Mouse (Mus musculus) yolk sac, embryonic 10.5 days (tissue): ENCODE measurements around the gene Gal3st1.

Source experiments
- DNase-seq: peaks from one replicate; pipeline ENCODE4 v3.0.0-alpha.2; 2017; ENCODE audit warnings: low spot score

Gene Gal3st1

DNA sequence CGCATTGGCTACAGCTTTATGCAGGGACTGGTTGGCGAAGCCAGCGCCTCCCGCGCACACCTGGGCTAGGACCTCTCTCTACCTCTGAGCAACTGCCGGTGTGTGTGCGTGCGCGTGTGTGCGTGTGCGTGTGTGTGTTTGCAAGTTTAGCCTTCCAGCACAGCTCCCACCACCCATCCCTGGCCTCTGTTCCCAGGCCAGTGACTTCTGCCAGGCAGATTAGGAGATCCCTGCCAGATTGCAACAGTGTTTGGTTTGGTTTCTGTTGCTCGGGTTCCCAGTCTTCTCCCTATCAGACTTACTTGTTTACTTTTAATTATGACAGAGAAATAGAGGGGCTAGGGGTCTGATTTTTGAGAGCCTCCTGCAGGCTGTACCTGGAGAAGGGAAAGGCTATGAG is 48.5 kb downstream of the Gal3st1 start:
- DNase-seq: no peak

DNA sequence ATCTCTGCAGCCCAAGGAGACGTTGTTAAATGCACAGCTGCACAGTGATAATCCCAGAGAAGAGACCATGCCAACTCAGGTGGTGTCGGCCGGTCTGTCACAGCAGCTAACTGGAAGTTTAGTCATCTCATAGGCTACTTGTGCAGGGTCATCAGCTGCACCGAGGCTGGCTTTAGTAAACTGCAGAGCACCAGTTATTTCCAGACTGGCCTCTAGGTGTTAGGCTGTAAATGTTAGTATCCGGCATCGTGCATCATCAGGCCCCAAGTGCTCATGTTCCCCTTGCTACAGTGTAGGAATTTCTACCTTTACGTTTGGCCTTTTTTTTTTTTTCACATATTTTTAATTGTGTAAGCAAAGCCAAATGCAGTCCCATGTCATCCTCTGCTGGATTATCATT is 50.0 kb downstream of the Gal3st1 start:
- DNase-seq: no peak

DNA sequence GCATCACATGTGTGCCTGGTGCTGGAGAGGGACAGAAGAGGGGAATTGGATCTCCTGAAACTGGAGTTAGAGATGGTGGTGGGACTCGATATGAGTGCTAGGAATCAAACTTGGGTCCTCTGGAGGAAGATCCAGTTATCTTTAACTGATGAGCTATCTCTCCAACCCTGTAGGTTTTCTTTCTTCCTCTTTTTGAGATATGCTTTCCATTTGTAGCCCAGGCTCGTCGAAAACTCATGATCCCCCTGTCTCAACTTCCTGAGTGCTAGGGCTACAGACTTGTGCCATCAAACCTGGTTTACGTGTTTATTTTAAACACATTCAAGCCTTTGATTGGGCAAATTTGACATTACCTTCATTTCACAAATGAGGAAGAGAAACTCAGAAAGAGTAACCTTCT is 50.7 kb downstream of the Gal3st1 start:
- DNase-seq: no peak

DNA sequence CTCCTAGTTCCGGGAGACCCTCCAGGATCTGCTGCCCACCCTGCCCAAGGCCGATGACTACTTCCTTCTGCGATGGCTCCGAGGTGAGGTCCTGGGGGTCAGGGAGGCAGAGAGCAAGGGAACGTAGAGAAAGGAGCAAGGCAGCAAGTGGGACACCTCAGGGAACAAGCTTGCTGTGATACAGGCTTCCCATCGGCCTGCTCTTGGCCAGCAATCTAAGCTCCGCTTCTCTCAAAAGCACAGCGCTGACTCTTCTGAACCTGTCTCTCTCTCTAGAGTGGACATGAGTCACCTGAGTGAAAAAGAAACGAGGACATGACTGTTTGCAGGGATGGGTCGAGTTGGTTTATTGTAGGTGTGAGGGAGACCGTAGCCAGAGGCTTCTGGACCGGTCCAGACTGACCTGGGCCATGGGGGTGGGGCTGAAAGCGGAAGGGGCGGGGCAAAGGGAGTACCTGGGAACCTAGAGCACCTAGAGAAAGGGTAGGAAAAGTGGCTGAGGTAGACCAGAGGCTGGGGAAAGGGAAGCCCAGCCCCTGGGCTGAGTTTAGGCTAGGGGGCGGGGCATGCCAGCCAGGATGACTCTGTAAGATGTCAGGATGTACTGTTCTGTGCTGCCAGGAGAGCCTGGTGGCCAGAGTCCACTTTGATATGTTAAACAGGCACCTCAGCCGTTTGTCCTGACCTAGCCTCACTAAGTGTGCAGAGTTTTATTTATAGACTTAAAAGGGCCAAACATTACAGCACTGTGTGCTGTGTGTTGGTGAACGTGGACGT is 51.9 kb downstream of the Gal3st1 start:
- DNase-seq: peak; percentile 82

DNA sequence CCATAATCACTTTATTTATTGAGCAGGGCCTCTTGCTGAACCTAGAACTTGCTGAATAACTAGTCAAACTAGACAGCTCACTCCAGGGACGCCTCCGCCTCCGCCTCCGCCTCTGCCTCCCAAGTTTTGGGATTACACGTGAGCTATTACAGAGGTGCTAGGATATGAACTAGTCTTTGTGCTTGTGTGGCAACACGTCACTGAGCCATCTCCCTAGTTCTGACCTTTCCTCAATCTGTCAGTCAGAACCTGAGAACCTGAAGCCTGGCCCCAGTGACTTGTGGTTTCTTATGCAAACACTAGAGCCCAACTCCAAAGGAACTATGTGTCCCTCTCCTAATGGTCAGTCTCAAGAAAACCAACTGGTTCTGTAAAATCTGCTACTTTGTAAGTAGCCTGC is 52.5 kb downstream of the Gal3st1 start:
- no peak for DNase-seq

DNA sequence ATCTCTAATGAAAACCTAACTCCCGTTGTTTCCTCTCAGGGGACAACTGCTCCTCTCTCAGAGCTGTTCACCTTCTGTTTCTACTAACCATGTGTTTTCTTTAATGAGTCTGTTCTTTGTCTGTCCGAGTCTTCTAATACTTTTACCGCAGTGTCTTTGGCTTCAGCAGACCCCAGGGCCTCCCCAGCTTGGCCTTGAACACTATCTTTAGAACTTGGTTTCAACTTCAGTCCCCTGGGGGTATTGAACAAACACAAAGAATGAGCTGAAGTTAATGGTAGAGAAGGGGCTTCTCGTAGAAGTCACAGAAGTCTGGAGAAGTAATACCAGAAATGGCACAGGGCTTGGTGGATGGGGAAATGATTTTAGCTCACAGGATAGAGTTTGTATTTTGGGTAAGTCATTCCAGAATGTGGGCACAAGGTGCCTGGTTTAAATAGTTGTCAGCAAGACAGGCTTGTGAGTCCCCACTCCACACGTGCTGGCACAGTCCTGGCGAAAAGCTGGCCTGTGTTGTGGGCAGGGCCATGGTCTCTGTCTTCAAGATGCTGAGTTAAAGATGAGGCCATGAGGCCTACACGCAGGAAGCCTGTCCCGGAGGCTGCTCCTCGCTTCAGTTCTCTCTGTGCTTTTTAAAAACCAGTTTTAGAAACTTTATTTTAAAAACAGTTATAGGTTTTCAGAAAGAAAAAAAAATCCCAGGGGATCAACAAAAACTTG is 53.1 kb downstream of the Gal3st1 start:
- DNase-seq: no peak

DNA sequence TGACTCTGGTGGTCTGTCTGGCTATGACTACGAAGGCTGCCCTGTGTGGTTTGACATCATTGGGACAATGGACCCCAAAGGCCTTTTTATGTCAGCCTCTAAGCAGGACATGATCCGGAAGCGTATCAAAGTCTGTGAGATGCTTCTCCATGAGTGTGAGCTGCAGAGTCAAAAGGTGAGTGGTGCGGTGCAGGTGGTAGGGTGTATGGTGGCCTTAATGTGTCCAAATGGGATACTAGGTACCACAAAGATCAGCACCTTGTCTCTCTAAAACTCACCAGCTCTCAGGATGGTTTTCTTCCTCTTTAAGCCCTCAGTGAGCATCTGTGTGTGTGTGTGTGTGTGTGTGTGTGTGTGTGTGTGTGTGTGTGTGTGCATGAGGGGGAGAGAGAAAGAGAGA is 56.5 kb downstream of the Gal3st1 start:
- DNase-seq: no peak

DNA sequence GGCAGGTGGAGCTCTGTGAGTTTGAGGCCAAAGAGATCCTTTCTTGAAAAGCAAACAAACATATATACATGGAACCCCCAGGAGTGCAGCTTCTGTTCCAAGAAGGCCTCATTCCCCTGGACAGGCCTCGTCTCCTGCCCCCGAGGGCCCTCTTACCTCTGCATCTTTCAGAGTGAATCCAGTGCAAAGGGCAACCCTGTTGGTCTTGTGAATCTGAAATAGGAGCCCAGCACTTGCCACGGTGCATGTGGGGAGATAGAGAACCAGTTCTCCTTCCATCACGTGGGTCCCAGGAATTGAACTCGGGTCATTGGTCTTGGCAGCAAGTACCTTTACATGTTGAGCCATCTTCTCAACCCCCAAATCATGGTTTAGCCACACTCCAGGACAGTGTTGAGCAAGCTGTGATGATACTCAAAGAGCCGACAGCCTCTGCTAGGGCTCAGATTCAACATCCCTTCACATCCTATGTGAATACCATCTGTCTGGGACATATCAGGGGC is 57.7 kb downstream of the Gal3st1 start:
- DNase-seq: no peak

DNA sequence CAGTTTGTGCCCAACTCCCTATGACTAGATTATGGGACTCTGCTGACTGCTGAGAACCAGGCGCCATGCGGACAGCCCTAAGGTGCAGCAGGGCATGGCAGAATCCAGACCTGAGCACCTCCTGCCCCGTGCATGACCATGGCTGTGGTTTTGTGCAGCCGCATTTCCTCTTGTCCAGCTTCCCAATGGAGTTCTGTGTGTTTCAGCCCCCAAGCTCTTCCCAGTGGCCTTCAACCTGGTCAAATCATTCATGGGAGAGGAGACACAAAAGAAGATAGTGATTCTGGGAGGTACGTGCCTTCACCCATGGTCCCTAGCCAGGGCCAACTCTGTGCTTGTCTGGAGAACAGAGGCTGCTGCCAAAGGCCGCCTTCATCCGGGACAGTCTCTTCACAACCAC is 59.6 kb downstream of the Gal3st1 start:
- no peak for DNase-seq

DNA sequence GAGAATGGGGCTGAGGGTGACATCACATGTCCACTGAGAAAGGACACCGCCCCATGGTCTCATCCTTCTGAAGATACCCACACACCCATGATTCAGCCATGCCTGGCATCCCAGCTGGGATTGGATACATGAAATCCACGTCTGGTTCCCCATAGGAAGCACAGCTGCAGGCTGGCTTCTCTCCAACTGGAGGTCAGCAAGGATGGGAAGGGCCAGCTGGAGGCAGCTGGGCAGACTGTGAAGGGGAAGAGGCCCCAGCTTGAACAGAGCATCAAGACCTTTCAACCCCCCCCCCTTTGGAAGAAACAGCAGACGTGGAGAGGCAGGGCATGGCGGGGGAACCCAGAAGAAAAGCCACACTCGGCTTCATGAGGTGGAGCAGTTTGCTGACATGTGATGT is 63.1 kb downstream of the Gal3st1 start:
- DNase-seq: no peak

DNA sequence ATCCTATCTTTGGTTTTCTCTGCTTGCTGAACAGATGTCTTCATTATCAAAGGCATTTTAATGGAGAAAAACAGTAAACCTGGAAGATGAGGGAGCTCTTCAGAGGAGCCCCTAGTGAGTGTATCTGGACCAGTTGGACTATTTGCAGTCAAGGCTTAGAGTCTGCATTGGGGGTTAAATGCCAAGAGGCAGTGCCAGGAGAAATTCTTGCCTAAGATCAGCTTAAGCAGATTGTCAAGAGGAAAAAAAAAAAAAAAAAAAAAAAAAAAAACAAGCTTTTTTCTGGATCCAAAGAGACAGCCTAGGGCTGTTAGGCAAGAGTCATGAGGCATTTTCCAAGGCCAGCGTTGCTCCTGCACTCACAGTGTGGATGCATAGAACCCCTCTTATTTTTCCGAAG is 64.3 kb downstream of the Gal3st1 start:
- no peak for DNase-seq

DNA sequence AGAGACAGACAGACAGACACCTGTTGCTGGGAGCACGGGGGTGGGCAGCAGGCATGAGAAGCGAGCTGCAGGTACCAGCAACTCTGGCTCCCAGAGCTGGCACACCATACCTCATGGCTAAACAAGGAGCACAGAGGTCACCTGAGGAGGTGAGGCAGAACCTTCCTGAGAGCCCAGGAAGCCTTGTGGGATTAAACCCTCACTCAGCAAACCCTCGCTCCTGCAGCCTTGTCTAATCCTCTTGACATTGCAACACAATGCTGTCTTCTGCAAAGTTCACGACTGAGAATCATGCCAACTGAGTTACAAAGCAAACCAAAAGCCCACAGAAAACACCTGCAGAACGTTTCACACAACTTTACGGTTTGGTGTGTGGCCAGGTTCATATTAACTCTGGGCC is 65.0 kb downstream of the Gal3st1 start:
- no peak for DNase-seq
